Mouse (Mus musculus) natural killer cell, adult 2 months (primary cell): ENCODE data around the gene Phf12.
"Not testable (repeated sequence)": the region's sequence is repeated elsewhere in the genome, so short reads cannot be mapped to it uniquely, and the experiment has no call there.

Experiments
- DNase-seq, 2 experiments: peaks; one replicate each; pipeline ENCODE4 v3.0.0; 2022; ENCODE audit warnings: low spot score in 2 of 2

Phf12 gene

DNA sequence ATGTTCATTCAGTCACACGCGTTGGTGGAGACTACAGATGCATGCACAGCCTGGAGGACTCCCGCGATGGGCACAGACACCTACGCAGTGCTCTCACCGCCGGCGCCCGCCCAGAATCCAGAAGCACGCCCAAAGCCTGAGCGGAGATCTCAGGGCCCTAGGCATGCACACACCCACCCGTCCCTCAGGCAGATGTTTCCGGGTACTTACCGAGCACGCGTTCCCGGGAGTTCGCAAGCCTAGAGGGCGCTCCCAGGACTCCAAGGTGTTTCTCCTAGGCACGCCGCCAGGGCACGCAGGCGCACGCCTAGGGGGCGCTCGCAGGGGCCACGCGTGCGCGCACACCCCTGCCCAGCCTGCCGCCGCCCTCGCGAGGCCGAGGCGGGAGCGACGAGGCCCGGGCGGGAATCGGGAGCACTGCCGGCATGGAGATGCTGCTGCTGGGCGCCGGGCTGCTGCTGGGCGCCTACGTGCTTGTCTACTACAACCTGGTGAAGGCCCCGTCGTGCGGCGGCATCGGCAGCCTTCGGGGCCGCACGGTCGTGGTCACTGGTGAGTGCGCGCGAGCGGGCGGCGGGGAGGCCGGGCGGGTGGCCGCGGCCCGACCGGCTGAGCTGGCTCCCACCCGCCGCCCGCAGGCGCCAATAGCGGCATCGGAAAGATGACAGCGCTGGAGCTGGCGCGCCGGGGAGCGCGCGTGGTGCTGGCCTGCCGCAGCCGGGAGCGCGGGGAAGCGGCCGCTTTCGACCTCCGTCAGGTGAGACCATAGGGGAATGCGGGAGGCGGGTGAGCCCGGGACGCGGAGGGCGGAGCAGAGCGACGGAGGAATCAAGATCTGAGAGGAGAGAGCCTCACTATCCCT is 49.6 kb downstream of the Phf12 start, which contains the start of gene Dhrs13:
Gene Dhrs13, plus strand, starts transcription at position 334 of the 862 bp plus-strand sequence.
- DNase-seq, result peak; percentile 56 to 75

DNA sequence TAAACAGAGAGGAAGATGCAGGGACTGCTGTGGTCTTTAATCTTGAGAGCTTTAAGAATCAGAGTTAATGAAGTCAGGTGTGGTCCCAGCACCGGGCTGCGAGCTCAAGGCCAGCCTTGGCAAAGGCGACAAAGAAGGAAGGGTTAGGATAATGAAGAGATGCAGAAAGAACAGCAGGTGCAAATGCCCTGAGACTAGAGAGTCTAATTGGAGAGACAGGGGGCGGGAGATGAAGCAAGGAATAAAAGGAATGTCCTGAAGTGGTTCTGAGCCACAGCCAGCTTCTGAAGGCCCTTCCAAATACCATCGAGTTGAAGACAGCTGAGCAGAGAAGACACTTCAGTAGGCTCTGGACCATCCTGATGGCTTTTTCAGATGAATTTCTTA is 50.2 kb downstream of the Phf12 start:
- no peak for DNase-seq

DNA sequence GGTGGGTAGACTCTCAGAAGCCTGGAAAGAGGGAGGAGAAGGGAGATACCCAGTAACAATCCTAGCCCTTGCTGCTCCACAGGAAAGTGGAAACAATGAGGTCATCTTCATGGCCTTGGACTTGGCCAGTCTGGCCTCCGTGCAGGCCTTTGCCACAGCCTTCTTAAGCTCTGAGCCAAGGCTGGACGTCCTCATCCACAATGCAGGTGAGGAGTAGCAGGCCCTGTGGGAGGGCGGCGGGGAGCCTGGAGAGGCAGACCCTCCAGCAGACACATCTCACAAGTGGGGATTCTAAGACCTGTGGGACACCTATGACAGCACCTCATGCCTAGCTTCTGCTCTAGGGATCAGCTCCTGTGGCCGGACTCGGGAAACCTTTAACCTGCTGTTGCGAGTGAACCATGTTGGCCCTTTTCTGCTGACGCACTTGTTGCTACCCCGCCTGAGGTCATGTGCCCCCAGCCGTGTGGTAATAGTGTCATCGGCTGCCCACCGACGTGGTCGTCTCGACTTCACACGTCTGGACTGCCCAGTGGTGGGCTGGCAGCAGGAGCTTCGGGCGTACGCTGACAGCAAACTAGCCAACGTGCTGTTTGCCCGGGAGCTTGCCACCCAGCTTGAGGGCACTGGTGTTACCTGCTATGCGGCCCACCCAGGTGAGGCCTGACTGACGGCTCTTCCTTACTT is 51.5 kb downstream of the Phf12 start:
- no peak for DNase-seq

DNA sequence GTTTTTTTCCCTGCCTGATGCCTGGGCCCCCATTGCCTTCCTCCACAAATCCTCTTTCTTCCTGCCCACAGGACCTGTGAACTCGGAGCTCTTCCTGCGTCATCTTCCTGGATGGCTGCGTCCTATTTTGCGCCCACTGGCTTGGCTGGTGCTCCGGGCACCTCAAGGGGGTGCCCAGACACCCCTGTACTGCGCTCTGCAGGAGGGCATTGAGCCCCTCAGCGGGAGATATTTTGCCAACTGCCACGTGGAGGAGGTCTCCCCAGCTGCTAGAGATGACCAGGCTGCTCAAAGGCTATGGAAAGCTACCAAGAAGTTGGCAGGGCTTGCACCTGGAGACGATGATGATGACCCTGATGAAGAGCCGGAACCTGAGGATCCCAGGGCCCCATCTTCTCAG is 54.2 kb downstream of the Phf12 start:
- no peak for DNase-seq

DNA sequence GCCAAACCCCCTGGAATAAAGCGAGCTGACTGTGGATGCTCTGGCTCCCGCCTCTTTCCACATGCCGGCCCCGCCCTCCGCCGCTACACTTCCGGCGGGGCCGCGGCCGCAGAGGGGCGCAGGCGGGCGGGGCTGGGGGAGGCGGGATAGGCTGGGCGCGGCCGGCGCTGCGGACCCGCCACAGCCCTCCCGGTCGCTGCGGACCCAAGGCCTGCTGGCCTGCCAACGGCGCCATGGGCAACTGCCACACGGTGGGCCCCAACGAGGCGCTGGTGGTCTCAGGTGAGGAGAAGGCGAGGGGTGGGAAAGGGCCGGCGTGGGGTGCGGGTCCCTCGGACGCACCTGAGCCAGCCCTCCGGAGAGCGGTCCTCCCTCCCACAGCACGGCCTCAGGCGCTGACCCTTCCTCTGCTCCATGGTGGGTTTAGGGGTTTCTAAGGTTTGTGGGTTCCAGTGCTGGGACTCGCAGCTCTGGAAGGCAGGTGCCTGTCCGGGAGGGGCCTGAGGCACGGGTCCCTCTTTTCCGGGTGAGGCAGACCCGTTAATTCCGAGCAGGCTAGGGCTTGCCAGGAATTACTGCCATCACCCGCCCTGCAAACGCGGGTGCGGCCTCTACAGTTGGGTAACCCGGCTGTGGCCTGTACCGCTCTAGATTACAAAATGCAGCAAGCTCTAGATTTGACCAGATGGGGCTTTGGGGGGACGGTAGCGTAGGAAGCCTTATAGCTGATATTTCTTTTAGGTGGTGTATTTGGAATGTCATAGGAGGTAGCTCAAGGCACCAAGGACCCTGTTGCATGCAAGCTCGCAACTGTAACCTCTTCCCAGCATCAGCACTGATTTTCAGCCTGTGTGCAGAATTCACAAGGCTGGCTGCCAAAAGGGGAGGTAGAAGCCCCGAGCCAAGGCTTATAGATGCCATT is 55.5 kb downstream of the Phf12 start, which contains the start of gene Flot2:
Gene Flot2, plus strand, starts transcription at position 101 of the 922 bp plus-strand sequence.
- DNase-seq, result peak; percentile 17 to 28

DNA sequence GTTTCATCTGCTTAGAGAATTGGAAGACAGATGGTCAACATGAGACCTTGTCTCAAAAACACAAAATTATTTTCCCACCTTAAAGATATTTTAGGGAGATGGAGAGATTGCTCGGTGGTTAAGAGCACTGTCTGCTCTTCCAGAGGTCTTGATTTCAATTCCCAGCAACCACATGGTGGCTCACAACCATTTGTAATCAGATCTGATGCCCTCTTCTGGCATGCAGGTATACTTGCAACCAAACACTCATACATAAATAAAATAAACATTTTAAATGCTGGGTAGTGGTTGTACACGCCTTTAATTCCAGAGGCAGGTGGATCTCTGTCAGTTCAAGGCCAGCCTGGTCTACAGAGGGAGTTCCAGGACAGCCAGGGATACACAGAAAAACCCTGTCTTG is 58.3 kb downstream of the Phf12 start:
- DNase-seq, result no peak

DNA sequence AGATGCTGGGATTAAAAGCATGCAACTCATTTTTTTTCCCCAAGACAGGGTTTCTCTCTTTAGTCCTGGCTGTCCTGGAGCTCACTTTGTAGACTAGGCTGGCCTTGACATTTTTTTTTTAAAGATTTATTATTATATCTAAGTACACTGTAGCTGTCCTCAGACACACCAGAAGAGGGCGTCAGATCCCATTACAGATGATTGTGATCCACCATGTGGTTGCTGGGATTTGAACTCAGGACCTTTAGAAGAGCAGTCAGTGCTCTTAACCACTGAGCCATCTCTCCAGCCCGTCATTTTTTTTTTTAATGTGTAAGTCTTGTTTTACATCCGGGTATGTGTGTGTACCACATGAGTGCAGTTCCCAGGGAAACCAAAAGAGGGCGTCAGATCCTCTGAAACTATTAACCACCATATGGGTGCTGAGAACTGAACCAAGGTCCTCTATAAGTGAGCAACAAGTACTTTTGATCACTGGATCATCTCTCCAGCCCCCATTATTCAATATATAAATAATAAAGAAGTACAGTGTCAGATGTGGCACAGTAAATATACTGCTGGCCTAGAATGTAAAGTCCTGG is 59.8 kb downstream of the Phf12 start:
- DNase-seq, result not testable (repeated sequence)

DNA sequence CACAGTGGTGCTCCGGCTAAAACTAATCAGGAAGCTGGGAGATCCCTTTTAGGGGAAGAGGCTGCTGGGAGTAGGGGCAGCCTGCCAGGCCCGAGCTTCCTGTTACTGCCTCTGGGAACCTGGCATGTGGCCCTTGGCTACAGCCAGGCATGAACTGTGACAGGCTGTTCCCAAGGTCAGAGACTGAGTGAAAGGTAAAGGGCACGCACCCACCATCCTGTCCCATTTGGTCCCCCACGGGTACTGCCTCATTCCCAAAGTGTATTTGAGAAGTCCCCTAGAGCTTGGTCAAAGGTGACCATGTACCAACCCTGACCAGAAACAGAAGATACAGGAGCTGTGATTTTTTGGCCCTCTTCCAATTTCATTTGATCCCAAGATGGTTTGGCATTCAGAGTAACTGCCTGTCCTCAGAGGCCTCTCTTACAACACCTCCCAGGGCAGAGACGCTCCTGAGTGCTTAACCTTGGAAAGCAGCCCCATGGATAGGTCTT is 62.3 kb downstream of the Phf12 start:
- no peak for DNase-seq

DNA sequence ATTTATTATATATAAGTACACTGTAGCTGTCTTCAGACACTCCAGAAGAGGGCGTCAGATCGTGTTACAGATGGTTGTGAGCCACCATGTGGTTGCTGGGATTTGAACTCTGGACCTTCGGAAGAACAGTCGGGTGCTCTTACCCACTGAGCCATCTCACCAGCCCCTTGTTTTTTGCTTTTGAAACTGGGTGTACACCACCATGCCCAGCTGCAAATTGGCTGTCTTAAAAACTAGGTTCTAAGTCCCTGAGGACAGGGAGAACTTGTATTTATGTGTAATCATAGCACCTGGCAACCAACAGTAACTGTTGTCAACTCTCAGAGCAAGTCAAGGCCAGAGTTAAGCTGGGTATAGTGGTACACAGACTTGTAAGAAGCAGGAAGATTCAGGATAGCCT is 66.1 kb downstream of the Phf12 start:
- not testable (repeated sequence) for DNase-seq

DNA sequence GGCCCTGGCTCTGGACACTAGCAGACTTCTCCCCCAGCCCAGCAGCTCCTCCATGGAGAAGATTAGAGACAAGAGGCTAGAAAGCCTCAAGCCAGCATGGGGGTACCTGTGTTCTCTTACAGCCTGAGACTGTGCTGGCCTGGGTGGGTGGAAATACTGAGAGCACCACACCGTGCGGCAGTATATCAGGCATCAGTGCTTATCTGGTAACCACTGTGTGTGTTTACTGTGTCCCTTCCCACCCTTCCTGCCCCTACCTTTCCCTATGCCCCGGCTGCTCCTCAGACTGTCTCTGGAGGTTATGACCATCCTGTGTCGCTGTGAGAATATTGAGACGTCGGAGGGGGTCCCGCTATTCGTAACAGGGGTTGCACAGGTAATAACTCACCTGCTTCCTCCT is 70.5 kb downstream of the Phf12 start:
- no peak for DNase-seq

DNA sequence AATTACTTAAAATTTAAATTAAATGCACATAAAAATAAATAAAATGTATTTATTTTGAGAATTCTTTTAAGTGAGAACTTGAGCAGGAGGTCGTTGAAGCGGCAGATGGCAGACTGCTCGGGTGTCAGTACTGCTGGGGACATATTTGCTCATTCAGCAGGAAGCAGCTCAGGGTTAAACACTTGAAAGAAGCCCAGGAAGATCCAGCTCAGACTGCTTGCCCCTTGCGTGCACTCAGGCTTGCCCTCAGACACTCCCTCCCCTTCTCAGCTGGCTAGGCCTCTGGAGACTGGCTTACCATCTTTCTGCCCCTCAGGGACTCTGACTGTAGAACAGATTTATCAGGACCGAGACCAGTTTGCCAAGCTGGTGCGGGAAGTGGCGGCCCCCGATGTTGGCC is 74.4 kb downstream of the Phf12 start:
- no peak for DNase-seq

DNA sequence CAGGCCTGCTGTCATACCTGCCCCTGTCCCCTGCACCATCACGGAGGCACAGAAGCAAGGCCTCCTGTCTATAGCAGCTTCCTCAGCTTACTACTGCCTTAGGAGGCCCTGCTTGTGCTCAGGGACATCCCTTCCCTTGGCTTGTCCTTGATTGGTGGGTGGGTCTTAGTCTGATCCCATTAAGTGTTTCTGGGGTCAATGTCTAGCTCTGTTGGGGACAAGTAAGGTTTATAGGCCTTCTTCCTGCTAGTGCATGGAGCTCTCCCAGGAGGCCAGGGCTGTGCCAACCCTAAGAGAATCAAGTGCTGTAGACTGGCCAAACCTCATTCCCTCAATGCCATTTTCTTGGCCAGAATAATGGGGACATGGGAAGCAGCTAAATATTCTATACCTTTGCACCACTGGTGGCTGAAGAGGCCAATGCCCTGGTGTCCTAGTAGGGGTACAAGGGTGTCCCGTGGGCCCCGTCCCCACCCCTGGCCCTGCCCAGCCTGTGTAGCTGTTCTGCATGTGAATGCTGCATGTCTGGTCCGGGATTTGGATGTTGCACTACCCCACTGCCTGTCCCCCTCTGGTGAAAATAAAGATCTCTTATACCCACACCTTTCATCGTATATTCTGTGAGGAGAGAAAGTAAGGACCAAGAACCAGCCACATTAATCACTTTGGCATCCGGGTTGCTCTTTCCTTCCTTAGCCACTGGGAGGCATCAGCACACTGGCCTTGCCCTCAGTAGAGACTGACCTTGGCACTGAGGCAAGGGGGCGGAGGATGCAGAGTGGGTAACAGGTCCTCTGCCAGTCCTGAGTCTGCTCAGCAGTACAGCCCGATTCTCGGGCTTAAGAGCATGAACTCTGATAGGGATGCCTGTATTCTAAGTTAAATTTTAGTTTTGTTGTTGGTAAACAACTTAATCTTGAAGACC is 77.5 kb downstream of the Phf12 start:
- DNase-seq, result peak; percentile 24 to 46

DNA sequence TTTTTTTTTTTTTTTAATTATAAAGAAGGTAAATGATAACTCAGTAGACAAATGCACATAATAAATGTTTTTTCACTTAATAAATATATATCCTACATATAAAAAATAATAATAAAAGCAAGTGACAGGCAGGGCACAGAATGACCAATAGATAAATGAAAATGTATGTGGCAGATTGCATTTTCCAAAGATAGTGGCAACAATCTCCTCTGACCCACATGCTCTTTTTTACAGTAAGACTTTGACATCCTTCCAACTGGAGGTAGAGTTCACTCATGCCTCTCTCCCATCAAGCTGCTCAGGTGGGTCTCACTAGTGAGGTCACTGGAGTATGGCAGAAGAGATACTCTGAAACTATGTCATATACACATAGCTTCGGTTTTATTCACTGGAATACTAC is 80.0 kb downstream of the Phf12 start:
- no peak for DNase-seq

DNA sequence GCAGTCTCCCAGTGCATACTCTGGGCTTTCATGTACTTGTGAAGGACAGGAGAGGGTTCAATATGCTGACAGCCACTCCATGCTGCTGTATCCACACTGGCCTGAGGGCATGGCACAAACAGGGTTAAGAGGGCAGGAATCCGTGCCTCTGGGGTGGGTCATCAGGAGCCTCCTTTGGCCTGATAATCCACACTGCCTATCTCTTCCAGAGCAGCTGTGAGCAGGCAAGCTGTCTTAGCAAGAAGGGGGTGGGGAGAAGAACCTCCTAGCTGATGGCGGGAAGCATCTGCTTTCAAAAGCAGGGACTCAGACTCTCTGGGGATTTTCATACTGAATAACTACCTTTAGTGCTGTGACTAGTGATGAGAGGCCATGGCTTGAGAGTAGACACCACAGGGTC is 83.4 kb downstream of the Phf12 start:
- no peak for DNase-seq

DNA sequence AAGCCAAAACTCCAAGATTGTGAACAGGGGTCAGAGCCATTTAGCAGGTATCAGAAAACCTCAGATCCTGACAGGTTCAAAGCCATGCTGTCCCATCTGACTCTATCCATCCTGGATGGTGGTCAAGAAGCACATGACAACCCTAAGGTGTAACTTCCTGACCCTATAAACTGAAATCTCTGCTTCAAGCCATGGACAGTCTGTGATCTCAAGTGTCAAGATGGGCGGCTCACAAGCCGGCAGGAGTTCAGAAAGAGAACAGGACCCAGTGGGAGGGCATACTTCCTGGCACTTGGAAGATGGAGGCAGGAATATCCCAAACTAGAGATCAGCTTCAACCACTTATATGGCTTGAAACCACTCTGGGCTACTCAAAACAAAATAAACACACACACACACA is 84.1 kb downstream of the Phf12 start:
- DNase-seq, result no peak

DNA sequence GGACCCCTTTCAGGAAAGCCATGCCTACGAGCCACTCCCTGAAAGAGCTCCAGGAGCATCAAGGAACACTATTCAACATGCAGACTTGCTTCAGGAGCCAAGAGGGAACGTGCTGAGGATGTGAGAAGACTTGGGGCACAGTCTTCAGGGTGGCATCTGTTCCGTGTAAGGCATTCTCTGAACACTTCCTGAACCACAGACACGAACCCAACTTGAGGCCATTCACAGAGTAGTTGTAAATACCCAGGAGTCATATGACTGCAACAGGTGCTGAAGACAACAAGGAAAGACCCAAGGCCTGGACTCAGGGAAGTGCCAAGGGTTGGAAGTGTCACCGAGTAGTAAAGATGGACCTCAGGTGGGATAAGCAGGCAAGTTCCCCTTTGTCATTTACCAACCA is 85.0 kb downstream of the Phf12 start:
- DNase-seq, result no peak

DNA sequence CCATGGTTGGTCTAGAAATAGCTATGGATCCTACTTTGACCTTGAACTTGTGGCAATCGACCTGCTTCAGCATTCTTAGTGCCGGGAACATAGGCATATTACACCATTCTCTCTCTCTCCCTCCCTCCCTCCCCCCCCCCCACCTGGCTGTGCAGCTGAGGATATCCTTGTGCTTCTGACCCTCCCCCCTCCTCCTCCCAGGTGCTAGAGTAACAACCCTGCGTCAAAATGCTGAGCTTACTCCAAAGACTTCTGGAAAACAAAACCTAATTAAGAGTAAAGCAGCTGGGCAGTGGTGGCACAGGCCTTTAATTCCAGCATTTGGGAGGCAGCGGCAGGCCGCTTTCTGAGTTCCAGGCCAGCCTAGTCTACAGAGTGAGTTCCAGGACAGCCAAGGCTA is 86.6 kb downstream of the Phf12 start:
- no peak for DNase-seq

DNA sequence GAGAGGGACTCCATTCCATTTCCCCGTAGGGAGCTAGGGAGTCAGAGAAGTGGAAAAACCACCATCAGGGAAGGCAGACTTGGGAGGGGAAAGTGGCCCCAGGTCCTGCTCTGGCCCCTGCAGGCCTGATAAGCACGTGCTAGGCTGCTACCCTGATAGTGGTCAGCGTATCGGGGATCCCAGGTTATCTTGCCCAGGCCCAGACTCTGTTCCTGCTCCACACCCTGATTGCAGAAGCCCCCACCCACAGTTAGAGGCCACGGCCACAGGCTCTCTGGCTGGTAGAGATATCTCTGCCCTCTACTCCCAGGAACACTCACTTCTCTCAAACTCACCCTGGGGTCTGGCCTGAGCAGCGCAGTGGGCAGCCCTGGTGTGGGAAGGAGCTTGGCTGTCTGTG is 87.1 kb downstream of the Phf12 start:
- DNase-seq, result no peak

DNA sequence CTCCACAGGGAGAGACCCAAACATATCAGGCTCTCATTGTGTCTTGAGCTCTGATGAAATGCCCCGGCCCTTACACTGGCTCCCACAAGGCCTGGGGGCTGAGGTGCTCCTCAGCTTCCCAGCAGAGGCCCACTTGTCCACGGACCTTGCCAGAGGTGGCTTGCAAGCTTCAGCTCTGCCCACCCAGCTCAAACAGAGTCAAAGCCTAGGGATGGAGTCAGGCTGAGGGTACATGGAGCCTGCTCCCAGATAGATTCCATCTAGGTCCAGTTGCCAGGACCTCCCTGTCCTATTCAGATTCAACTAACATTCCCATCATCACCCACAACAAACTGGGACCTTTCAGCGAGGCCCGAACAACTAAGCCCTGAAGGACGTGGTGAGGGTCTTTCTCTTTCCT is 89.4 kb downstream of the Phf12 start:
- no peak for DNase-seq

DNA sequence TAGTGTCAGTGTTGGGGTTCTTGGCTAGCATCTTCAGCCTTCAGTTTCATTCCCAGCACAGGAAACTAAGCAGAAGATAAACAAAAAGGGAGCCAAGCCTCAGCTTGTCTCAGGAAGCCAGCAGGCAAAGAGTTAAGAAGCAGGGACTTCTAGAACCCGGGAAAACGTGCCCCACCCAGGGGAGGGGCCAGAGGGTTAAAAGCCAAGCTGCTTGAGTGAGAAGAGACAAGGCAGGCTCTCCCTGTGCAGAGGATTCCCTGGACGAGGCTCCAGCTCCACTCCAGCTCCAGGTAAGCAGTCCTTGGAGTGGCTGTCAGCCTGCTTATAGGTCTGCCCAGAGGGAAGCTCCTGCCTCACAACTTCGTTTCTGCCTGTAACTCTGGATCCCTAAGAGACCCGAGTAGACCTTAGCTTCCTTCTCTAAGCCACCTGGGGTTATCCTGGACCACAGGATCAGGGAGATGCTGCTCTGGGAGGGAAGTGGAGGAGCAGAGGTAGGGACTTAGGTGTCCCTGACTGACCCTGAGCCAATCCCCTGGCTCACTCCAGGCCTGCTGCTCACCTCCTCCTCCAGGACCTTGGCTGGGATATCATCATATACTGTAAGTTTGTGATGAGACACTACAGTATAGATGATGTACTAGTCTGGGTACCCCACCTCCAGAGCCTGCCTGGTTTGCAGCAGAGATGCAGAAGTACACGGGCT is 90.0 kb downstream of the Phf12 start:
- DNase-seq, result no peak
